Mouse (Mus musculus): ENCODE measurements around the gene Ptrhd1.

DNA sequence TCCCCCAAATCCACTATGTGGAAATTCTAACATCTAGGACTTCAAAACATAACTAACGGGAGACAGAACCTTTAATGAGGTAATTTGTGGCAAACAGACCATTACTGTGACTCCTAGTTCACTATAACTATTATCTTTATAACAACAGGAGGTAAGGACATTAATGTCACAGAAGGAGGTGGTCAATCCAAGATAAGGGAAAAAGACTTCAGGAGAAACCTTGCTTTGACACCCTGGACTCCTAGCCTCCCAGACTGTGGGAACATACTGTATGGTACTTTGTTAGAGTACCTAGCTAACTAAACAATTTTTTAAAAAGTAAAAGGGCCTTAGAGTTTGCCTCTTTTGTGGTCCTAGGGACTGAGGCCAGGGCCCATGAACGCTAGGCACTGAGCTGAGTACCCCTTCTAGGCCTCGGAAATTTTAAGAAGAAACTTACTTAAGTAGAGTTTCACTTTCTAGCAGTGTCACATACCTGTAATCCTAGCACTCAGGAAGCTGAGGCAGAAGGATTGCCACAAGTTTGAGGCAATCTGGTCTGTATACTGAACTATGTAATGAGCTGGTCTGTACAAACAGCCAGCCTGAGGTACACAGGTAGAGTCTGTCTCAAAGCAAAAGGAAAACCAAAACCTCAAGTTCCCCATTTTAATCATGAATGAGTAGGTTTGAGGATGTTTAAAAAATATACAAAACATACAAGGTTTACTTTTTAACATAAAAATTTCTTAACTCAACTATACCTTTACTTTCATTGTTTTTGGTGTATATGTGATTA, 45.3 kb downstream of the Ptrhd1 start:
- TF ChIP-seq CTCF (IDR thresholded peaks at IDR 0.05; ENCODE audit: borderline replicate concordance, insufficient read depth, low read length): no peak
- no peak for TF ChIP-seq POLR2A (IDR thresholded peaks at IDR 0.05; ENCODE audit: low read depth, low read length)

Measured in embryonic fibroblast, embryonic 13.5 days (primary cell).